Mouse (Mus musculus) olfactory bulb, adult 2 months (tissue): ENCODE data around the gene Dnaaf5. TPM values are rescaled to one million over a fixed set of nuclear protein-coding genes. Genes with fewer than 3 reads are reported as not detected.

Experiments
- H3K27ac ChIP-seq: fragments of 200-500 bp; 2 replicates; pipeline ENCODE4 v1.5.1; 2012; ENCODE audit warnings: low read depth, low read length; ENCODE audit not compliant: insufficient read depth
- H3K4me1 ChIP-seq: fragments of 200-500 bp; 2 replicates; pipeline ENCODE4 v1.6.1; 2012; ENCODE audit warnings: low read length; ENCODE audit not compliant: control insufficient read depth, insufficient read depth
- H3K4me3 ChIP-seq: fragments of 200-500 bp; 2 replicates; pipeline ENCODE4 v1.5.1; 2012; ENCODE audit warnings: mild to moderate bottlenecking, low read depth, low read length, moderate library complexity; ENCODE audit not compliant: insufficient read depth
- CTCF ChIP-seq: fragments of 200-500 bp; IDR thresholded peaks from 2 replicates; pipeline ENCODE4 v1.5.1; 2012; ENCODE audit warnings: low read depth, mild to moderate bottlenecking, low read length, moderate library complexity; ENCODE audit not compliant: insufficient read depth
- POLR2A ChIP-seq: fragments of 200-500 bp; IDR thresholded peaks from 2 replicates; pipeline ENCODE4 v1.6.1; 2012; ENCODE audit warnings: mild to moderate bottlenecking, low read depth, low read length, moderate library complexity; ENCODE audit not compliant: insufficient read depth
- WGBS: fragments of 180-500 bp; shearing (Covaris S2); methylation state at CpG from one replicate; pipeline ENCODE4 v1.1.7; 2018; 5-methylcytosine and 5-hydroxymethylcytosine counted together
- polyA plus RNA-seq: library from polyadenylated mRNA; stranded (reverse); fragments of >200 nt; gene quantifications from 2 replicates; pipeline ENCODE4 v1.2.4, GENCODE M21; 2012; ENCODE audit warnings: low replicate concordance; ENCODE audit not compliant: missing spikeins, insufficient read depth, insufficient read length

Gene Dnaaf5
- polyA plus RNA-seq, 1 experiment, result not detected

GRCm38 (mm10) chr5:139137176-139137575 is 12.8 kb upstream of the Dnaaf5 start:
- Histone ChIP-seq H3K27ac (no peak overlapping the region), H3K4me1 (peaks cover 11% of the 10 kb centered on the region), H3K4me3 (no peak overlapping the region)
- 93% methylated on average over 6 of the region's 6 CpGs for WGBS
- TF ChIP-seq CTCF (no peak), POLR2A (no peak)

GRCm38 (mm10) chr5:139138261-139138925 is 11.6 kb upstream of the Dnaaf5 start:
- H3K4me3 ChIP-seq, result no peak overlapping the region
- no peak for TF ChIP-seq POLR2A
- TF ChIP-seq CTCF, result no peak
- peaks cover 11% of the 10 kb centered on the region for H3K4me1 ChIP-seq
- WGBS, result 43% methylated on average over 12 of the region's 12 CpGs
- H3K27ac ChIP-seq, result peak overlapping the region; percentile 8; the same call in 1 of the 2 replicates

- WGBS, result 85% methylated on average over 8 of the region's 8 CpGs
- no peak overlapping the region for H3K4me3 ChIP-seq
- TF ChIP-seq POLR2A, result no peak
- no peak for TF ChIP-seq CTCF
- peaks cover 11% of the 10 kb centered on the region for H3K4me1 ChIP-seq
- no peak overlapping the region for H3K27ac ChIP-seq
Observed at GRCm38 (mm10) chr5:139138926-139139472, 11.0 kb upstream of the Dnaaf5 start.

DNA sequence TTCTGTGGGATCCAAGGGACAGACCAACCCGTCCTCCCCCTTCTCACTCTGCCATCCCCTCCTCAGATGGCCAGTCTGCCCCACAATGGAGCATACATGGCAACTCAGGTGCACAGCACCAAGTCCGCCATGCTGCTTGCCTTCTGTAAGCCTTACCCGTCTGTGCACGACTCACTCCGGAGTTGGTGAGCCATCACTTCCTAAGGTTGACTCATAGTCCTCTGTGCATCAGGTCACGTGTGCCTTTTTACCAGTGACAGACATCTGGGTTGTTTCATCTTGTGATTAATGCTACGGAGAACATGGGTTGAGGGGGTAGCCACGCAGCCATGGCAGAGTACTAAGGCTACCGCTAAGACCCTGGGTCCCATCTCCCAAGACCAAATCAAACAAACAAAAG is 9.4 kb upstream of the Dnaaf5 start:
- Histone ChIP-seq H3K4me1 (peaks cover 11% of the 10 kb centered on the region), H3K27ac (no peak overlapping the region), H3K4me3 (no peak overlapping the region)
- WGBS, result 57% methylated on average over 9 of the region's 9 CpGs
- no peak for TF ChIP-seq CTCF
- TF ChIP-seq POLR2A, result no peak

GRCm38 (mm10) chr5:139141326-139141725 is 8.7 kb upstream of the Dnaaf5 start:
- Histone ChIP-seq H3K27ac (no peak overlapping the region), H3K4me3 (no peak overlapping the region), H3K4me1 (peaks cover 11% of the 10 kb centered on the region)
- 68% methylated on average over 5 of the region's 5 CpGs for WGBS
- TF ChIP-seq POLR2A (no peak), CTCF (no peak)

DNA sequence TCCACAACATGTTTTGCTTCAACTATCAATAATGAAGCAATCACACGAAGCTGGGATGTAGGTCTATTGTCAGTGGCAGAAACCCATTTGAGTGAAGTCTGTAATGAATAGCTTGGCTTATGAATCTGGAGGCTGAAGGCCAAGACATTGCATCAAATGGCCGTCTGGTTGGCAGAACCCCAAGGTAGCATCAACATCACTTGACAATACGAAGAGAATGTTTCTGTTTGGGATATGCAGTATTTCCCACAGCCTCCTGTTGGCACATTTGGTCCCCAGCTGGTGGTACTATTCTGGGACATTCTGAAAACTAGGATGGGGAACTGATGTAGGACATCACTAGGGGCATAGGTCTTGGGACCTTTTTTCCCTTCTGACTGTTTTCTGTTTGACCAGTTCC is 6.1 kb upstream of the Dnaaf5 start:
- 50% methylated on average over 3 of the region's 3 CpGs for WGBS
- peaks cover 3% of the 10 kb centered on the region; the same call in 1 of the 2 replicates for H3K4me1 ChIP-seq
- no peak overlapping the region for H3K27ac ChIP-seq
- TF ChIP-seq CTCF (no peak), POLR2A (no peak)
- no peak overlapping the region for H3K4me3 ChIP-seq

DNA sequence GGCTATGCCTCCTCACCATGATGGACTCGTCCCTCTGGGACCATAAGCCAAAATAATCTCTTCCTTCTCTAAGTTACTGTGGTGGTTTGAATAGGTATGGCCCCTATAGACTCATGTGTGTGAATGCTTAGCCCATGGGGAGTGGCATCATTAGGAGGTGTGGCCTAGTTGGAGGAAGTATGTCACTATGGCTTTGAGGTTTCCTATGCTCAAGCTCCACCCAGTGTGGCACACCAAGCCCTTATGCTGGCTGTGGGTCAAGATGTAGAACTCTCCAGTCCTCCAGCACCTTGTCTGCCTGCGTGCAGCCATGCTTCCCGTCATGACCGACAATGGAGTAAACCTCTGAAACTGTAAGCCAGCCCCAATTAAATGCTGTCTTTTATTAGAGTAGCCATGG is 4.3 kb upstream of the Dnaaf5 start:
- TF ChIP-seq CTCF, result no peak
- no peak for TF ChIP-seq POLR2A
- Histone ChIP-seq H3K4me3 (no peak overlapping the region), H3K27ac (no peak overlapping the region), H3K4me1 (peaks cover 3% of the 10 kb centered on the region)
- 90% methylated on average over 4 of the region's 4 CpGs for WGBS

- H3K27ac ChIP-seq, result no peak overlapping the region
- TF ChIP-seq CTCF, result no peak
- TF ChIP-seq POLR2A, result no peak
- H3K4me1 ChIP-seq, result peaks cover 8% of the 10 kb centered on the region
- WGBS, result 84% methylated on average over 11 of the region's 11 CpGs
- H3K4me3 ChIP-seq, result no peak overlapping the region
Observed at GRCm38 (mm10) chr5:139146476-139147075, 3.4 kb upstream of the Dnaaf5 start.

DNA sequence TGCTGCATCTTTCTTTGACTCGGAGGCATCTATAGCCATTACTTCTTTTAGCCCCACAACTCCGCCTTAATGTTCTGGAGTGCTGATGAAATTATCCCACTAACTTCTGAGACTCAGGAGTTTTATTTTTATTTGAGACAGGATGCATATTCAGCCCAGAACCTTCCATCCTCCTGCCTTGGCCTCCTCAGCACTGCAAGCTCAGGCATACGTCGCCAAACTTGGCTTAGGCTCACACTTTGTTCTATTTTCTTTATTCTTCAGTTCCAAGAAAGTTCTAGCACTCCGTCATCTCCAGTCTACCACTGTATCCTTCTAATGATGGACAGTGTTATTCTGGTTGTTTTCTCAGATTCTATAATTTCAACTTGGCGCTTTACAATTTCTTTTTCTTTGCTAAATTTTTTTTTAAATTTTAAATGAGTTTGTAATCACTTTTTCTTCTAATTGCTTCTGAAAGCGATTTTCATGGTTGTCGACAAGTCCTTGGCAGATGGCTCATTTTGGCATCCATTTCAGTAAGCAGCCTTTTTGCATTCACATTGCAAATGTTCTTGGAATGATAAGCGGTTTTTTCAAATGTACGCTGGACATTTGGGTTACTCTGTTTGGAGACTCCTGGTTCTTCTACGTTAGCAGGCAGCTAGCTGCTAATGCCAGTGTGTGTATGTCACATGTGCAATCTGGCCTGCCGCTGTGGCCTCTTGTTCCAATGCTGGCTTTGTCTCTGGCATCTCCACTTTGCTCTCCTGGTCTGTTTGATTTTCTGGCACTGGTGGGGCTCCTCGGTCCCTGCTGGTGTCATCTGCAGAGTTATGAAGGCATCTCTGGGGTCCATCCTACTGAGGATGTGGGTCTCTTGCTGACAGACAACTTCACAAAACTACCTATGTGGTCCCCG is 2.6 kb upstream of the Dnaaf5 start:
- 69% methylated on average over 14 of the region's 14 CpGs for WGBS
- Histone ChIP-seq H3K4me1 (peaks cover 12% of the 10 kb centered on the region), H3K27ac (no peak overlapping the region), H3K4me3 (no peak overlapping the region)
- TF ChIP-seq POLR2A (no peak), CTCF (no peak)
